Mouse (Mus musculus): ENCODE results near the gene Adamtsl3.
"Not testable (repeated sequence)": the region's sequence is repeated elsewhere in the genome, so short reads cannot be mapped to it uniquely, and the experiment has no call there.

The Adamtsl3 gene

GRCm38 (mm10) chr7:82364567-82364966 lies 29.1 kb downstream of the Adamtsl3 start:
- DNase-seq = no peak

GRCm38 (mm10) chr7:82366056-82366455 lies 30.6 kb downstream of the Adamtsl3 start:
- DNase-seq = no peak

- no peak for DNase-seq
Measured at GRCm38 (mm10) chr7:82366471-82366870, 31.0 kb downstream of the Adamtsl3 start.

GRCm38 (mm10) chr7:82368047-82368446 lies 32.6 kb downstream of the Adamtsl3 start:
- DNase-seq = no peak

GRCm38 (mm10) chr7:82370132-82370531 lies 34.6 kb downstream of the Adamtsl3 start:
- DNase-seq = no peak

GRCm38 (mm10) chr7:82371411-82371810 lies 35.9 kb downstream of the Adamtsl3 start:
- no peak for DNase-seq

- no peak for DNase-seq
Measured at GRCm38 (mm10) chr7:82378311-82378710, 42.8 kb downstream of the Adamtsl3 start.

- no peak for DNase-seq
Measured at GRCm38 (mm10) chr7:82379765-82380164, 44.3 kb downstream of the Adamtsl3 start.

- DNase-seq = no peak
Measured at GRCm38 (mm10) chr7:82382843-82383535, 47.5 kb downstream of the Adamtsl3 start.

- no peak for DNase-seq
Measured at GRCm38 (mm10) chr7:82383536-82383848, 48.0 kb downstream of the Adamtsl3 start.

- DNase-seq = no peak
Measured at GRCm38 (mm10) chr7:82387121-82387520, 51.6 kb downstream of the Adamtsl3 start.

- no peak for DNase-seq
Measured at GRCm38 (mm10) chr7:82394435-82395186, 59.1 kb downstream of the Adamtsl3 start.

- no peak for DNase-seq
Measured at GRCm38 (mm10) chr7:82395239-82395638, 59.7 kb downstream of the Adamtsl3 start.

- no peak for DNase-seq
Measured at GRCm38 (mm10) chr7:82395751-82396512, 60.4 kb downstream of the Adamtsl3 start.

GRCm38 (mm10) chr7:82396869-82397268 lies 61.4 kb downstream of the Adamtsl3 start:
- DNase-seq = no peak

GRCm38 (mm10) chr7:82397632-82398031 lies 62.1 kb downstream of the Adamtsl3 start:
- no peak for DNase-seq

- DNase-seq = no peak
Measured at GRCm38 (mm10) chr7:82405466-82406045, 70.1 kb downstream of the Adamtsl3 start.

GRCm38 (mm10) chr7:82410966-82411365 lies 75.5 kb downstream of the Adamtsl3 start:
- DNase-seq = no peak

GRCm38 (mm10) chr7:82416653-82417052 lies 81.2 kb downstream of the Adamtsl3 start:
- no peak for DNase-seq

GRCm38 (mm10) chr7:82417053-82417452 lies 81.6 kb downstream of the Adamtsl3 start:
- no peak for DNase-seq

GRCm38 (mm10) chr7:82420329-82421052 lies 85.0 kb downstream of the Adamtsl3 start:
- DNase-seq = not testable (repeated sequence)

GRCm38 (mm10) chr7:82422561-82422960 lies 87.1 kb downstream of the Adamtsl3 start:
- no peak for DNase-seq

- no peak for DNase-seq
Measured at GRCm38 (mm10) chr7:82423602-82424001, 88.1 kb downstream of the Adamtsl3 start.
